Mouse (Mus musculus): ENCODE measurements around the gene Gm5286. TPM values are rescaled to one million over a fixed set of nuclear protein-coding genes. Genes with fewer than 3 reads are reported as not detected.

Gm5286 gene
- not detected for polyA plus RNA-seq (2014; fragmentation: Illumina TruSeq; extraction: RNeasy Lipid Tissue Mini Kit (QIAGEN cat#74804); ENCODE audit: low read depth, low replicate concordance)

DNA sequence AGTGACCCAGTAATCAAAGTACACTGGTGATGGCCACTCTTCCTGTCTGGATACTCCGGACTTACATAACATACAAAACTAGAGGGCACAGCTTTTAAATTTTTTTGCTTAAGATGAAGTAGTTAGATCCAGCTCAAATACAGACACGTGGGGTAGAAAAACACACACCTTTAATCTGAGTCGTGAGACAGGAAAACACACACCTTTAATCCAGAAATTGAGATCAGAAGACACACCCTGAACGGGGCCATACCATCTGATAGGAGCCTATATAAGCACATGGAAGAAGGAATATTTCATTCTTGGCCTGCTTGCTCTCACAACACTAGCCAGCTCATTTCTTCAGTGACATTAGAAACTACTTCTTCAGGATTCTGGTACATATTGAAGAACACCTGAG is at the start of gene Gm5286:
Gm5286 (plus strand) TSS at position 301 of the 400 bp plus-strand sequence.

DNA sequence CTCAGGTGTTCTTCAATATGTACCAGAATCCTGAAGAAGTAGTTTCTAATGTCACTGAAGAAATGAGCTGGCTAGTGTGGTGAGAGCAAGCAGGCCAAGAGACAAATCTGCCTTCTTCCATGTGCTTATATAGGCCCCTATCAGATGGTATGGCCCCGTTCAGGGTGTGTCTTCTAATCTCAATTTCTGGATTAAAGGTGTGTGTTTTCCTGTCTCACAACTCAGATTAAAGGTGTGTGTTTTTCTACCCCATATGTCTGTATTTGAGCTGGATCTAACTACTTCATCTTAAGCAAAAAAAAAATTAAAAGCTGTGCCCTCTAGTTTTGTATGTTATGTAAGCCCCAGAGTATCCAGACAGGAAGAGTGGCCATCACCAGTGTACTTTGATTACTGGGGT is 18.4 kb upstream of the Gm5286 start, which contains the start of gene Gm10696:
Gm10696 (minus strand) TSS at position 101 of the 400 bp plus-strand sequence.

Other genes starting within 250 kb of the Gm5286 start
- not detected for gene Tdpoz5, start 235.4 kb upstream of the Gm5286 start, polyA plus RNA-seq (2014; fragmentation: Illumina TruSeq; extraction: RNeasy Lipid Tissue Mini Kit (QIAGEN cat#74804); ENCODE audit: low read depth, low replicate concordance)
- gene Gm9125, start 141.8 kb upstream of the Gm5286 start, polyA plus RNA-seq (2014; fragmentation: Illumina TruSeq; extraction: RNeasy Lipid Tissue Mini Kit (QIAGEN cat#74804); ENCODE audit: low read depth, low replicate concordance), result not detected
- not detected for gene Gm10697, start 124.1 kb upstream of the Gm5286 start, polyA plus RNA-seq (2014; fragmentation: Illumina TruSeq; extraction: RNeasy Lipid Tissue Mini Kit (QIAGEN cat#74804); ENCODE audit: low read depth, low replicate concordance)
- gene Gm10696, start 18.5 kb upstream of the Gm5286 start, polyA plus RNA-seq (2014; fragmentation: Illumina TruSeq; extraction: RNeasy Lipid Tissue Mini Kit (QIAGEN cat#74804); ENCODE audit: low read depth, low replicate concordance), result not detected
- not detected for gene Gm4778, start 67.3 kb downstream of the Gm5286 start, polyA plus RNA-seq (2014; fragmentation: Illumina TruSeq; extraction: RNeasy Lipid Tissue Mini Kit (QIAGEN cat#74804); ENCODE audit: low read depth, low replicate concordance)
- 41.5 TPM for gene Them4, start 113.4 kb downstream of the Gm5286 start, polyA plus RNA-seq (2014; fragmentation: Illumina TruSeq; extraction: RNeasy Lipid Tissue Mini Kit (QIAGEN cat#74804); ENCODE audit: low read depth, low replicate concordance)
- not detected for gene Them5, start 145.4 kb downstream of the Gm5286 start, polyA plus RNA-seq (2014; fragmentation: Illumina TruSeq; extraction: RNeasy Lipid Tissue Mini Kit (QIAGEN cat#74804); ENCODE audit: low read depth, low replicate concordance)
- gene C2cd4d, start 165.7 kb downstream of the Gm5286 start, polyA plus RNA-seq (2014; fragmentation: Illumina TruSeq; extraction: RNeasy Lipid Tissue Mini Kit (QIAGEN cat#74804); ENCODE audit: low read depth, low replicate concordance), result not detected
- gene Rorc, start 176.1 kb downstream of the Gm5286 start, polyA plus RNA-seq (2014; fragmentation: Illumina TruSeq; extraction: RNeasy Lipid Tissue Mini Kit (QIAGEN cat#74804); ENCODE audit: low read depth, low replicate concordance), result 54.0 TPM
- gene Lingo4, start 201.8 kb downstream of the Gm5286 start, polyA plus RNA-seq (2014; fragmentation: Illumina TruSeq; extraction: RNeasy Lipid Tissue Mini Kit (QIAGEN cat#74804); ENCODE audit: low read depth, low replicate concordance), result 0.38 TPM
- gene Tdrkh, start 216.6 kb downstream of the Gm5286 start, polyA plus RNA-seq (2014; fragmentation: Illumina TruSeq; extraction: RNeasy Lipid Tissue Mini Kit (QIAGEN cat#74804); ENCODE audit: low read depth, low replicate concordance), result 3.1 TPM
- gene Mrpl9, start 246.6 kb downstream of the Gm5286 start, polyA plus RNA-seq (2014; fragmentation: Illumina TruSeq; extraction: RNeasy Lipid Tissue Mini Kit (QIAGEN cat#74804); ENCODE audit: low read depth, low replicate concordance), result 50.4 TPM
- 1.3 TPM for gene Oaz3, start 247.2 kb downstream of the Gm5286 start, polyA plus RNA-seq (2014; fragmentation: Illumina TruSeq; extraction: RNeasy Lipid Tissue Mini Kit (QIAGEN cat#74804); ENCODE audit: low read depth, low replicate concordance)